Mouse (Mus musculus) hindbrain, postnatal 0 days (tissue): Measurements from ENCODE around the gene Cntd1. TPM values are rescaled to one million over a fixed set of nuclear protein-coding genes. Genes with fewer than 3 reads are reported as not detected.
A peak's percentile ranks its signal among the peaks of the same experiment; 100 is the strongest.

Experiments used
- ATAC-seq: fragments of 200-750 bp; cut with Nextera tagmentation; 2 replicates; pipeline ENCODE4 v1.8.0; 2017; ENCODE audit warnings: mild to moderate bottlenecking, moderate TSS enrichment, moderate library complexity
- DNase-seq: peaks from one replicate; pipeline ENCODE4 v3.0.0-alpha.2; 2015; ENCODE audit warnings: low spot score
- H3K27ac ChIP-seq: fragments of 300-500 bp; sonication (generic); 2 replicates; pipeline ENCODE4 v1.5.1; 2014; ENCODE audit warnings: mild to moderate bottlenecking
- H3K27me3 ChIP-seq: fragments of 300-500 bp; sonication (generic); 2 replicates; pipeline ENCODE4 v1.6.1; 2014; ENCODE audit warnings: low read length, mixed read lengths; ENCODE audit not compliant: insufficient read depth
- H3K36me3 ChIP-seq: fragments of 300-500 bp; sonication (generic); 2 replicates; pipeline ENCODE4 v1.6.1; 2014; ENCODE audit warnings: low read length, mixed read lengths; ENCODE audit not compliant: insufficient read depth
- H3K4me1 ChIP-seq: fragments of 300-500 bp; sonication (generic); 2 replicates; pipeline ENCODE4 v1.6.1; 2014; ENCODE audit warnings: antibody characterized with exemption, low read length, mixed read lengths; ENCODE audit not compliant: insufficient read depth
- H3K4me2 ChIP-seq: fragments of 300-500 bp; sonication (generic); 2 replicates; pipeline ENCODE4 v1.6.1; 2014; ENCODE audit warnings: low read depth, mild to moderate bottlenecking, low read length, moderate library complexity, mixed read lengths
- H3K4me3 ChIP-seq: fragments of 300-500 bp; sonication (generic); 2 replicates; pipeline ENCODE4 v1.5.1; 2014; ENCODE audit warnings: low read length
- H3K9ac ChIP-seq: fragments of 300-500 bp; sonication (generic); replicated peaks from 2 replicates; pipeline ENCODE4 v1.6.1; 2014; ENCODE audit warnings: mild to moderate bottlenecking, low read length, moderate library complexity, mixed read lengths
- H3K9me3 ChIP-seq: fragments of 300-500 bp; sonication (generic); 2 replicates; pipeline ENCODE4 v1.6.1; 2016; ENCODE audit warnings: low read length, mixed read lengths
- CTCF ChIP-seq: IDR thresholded peaks from 2 replicates; pipeline ENCODE4 v1.5.1; 2016; ENCODE audit warnings: antibody characterized with exemption, control low read depth, low read depth
- WGBS: fragments of 180-500 bp; shearing (Covaris S2); extraction: QIAGEN DNeasy Blood & Tissue Kit; methylation state at CpG from one replicate; pipeline ENCODE4 v1.1.7; 2014; 5-methylcytosine and 5-hydroxymethylcytosine counted together
- polyA plus RNA-seq: library from polyadenylated mRNA; unstranded; fragments of >200 nt; fragmentation: Nextera tagmentation; extraction: Ambion mirVana; gene quantifications from 2 replicates; pipeline ENCODE4 v1.2.1, GENCODE M21; 2015
- total RNA-seq: library from RNA; depleted of rRNA; stranded (reverse); fragments of >200 nt; gene quantifications from 2 replicates; pipeline ENCODE4 v1.2.3, GENCODE M21; 2014

Cntd1 gene
- total and polyA plus RNA-seq, 2 experiments from 2014 or later, result 0.10 to 0.66 TPM

DNA sequence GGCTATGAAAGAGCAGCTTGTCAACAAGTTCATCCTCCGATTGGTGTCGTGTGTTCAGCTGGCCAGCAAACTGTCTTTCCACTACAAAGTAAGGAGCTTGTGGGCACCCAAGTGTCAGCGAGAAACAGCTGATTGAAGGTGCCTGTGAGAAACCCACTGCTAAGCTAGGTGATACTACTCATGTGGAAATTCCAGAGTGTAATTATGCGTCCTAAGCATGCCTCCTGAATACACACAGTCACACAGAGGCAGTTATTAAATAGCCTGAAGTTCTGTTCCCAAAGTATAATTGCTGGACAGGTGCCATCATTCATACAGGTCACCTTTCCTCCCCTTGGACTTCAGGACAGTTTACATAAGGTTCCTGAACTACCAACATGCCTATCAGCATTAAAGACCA, 5.0 kb downstream of the Cntd1 start:
- peaks cover 6% of the 10 kb centered on the region for H3K36me3 ChIP-seq
- H3K9me3 ChIP-seq, result no peaks in the 10 kb centered on the region
- WGBS, result 57% methylated on average over 4 of the region's 4 CpGs
- TF ChIP-seq CTCF, result no peak
- no peaks in the 10 kb centered on the region for H3K4me1 ChIP-seq
- H3K27me3 ChIP-seq, result no peaks in the 10 kb centered on the region
- no peak overlapping the region for H3K4me3 ChIP-seq
- no peak for DNase-seq
- no peak overlapping the region for H3K9ac ChIP-seq
- H3K4me2 ChIP-seq, result no peak overlapping the region
- ATAC-seq, result no peak
- no peak overlapping the region for H3K27ac ChIP-seq

DNA sequence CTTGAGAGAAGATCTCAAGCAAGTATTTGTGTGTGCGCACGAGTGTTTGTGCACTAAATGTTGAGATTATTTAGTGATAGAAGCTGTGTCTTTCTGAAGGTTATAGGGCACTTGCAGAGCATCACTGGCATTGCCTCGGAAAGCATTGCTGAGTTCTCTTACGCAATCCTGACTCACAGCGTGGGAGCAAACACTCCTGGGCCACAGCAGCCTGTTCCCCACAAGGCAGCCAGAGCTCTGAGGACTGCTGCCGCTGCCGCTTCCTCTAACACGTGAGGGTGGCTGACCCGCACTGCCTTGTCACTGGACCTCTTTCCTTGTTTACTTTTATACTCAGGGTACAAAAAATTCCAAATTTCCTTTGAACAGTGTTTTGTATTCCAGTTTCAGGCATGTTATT, 8.5 kb downstream of the Cntd1 start:
- TF ChIP-seq CTCF, result no peak
- no peaks in the 10 kb centered on the region for H3K4me1 ChIP-seq
- no peak for ATAC-seq
- peaks cover 25% of the 10 kb centered on the region for H3K36me3 ChIP-seq
- 84% methylated on average over 9 of the region's 9 CpGs for WGBS
- H3K27me3 ChIP-seq, result no peaks in the 10 kb centered on the region
- H3K4me3 ChIP-seq, result no peak overlapping the region
- DNase-seq, result no peak
- H3K9me3 ChIP-seq, result no peaks in the 10 kb centered on the region
- no peak overlapping the region for H3K27ac ChIP-seq
- H3K4me2 ChIP-seq, result no peak overlapping the region
- no peak overlapping the region for H3K9ac ChIP-seq

GRCm38 (mm10) chr11:101291231-101291630, 12.4 kb downstream of the Cntd1 start:
- H3K4me1 ChIP-seq, result no peaks in the 10 kb centered on the region
- H3K27ac ChIP-seq, result no peak overlapping the region
- peaks cover 51% of the 10 kb centered on the region for H3K36me3 ChIP-seq
- no peak overlapping the region for H3K9ac ChIP-seq
- no peak overlapping the region for H3K4me3 ChIP-seq
- no peak overlapping the region for H3K4me2 ChIP-seq
- DNase-seq, result no peak
- 95% methylated on average over 8 of the region's 8 CpGs for WGBS
- ATAC-seq, result no peak
- no peaks in the 10 kb centered on the region for H3K9me3 ChIP-seq
- H3K27me3 ChIP-seq, result no peaks in the 10 kb centered on the region
- TF ChIP-seq CTCF, result no peak

DNA sequence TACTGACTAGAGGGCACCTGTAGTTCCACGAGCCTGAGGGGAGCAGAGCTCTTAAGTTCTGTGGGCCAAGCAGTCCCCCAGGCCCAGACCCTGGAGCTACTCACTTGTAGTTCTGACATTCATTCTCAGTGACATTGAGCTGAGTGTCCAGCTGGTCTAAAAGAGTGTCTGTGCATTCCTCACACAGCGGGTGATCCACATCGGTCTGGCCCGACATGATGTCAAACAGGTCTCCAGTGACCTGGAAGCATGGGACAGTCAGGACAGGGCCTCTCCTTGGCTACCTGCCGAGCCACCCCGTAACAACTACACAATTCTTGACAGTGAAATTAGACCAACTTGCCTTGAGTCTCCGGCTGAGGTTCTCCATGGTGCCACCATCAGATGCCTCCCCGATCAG, 16.4 kb downstream of the Cntd1 start:
- H3K36me3 ChIP-seq, result peaks cover 45% of the 10 kb centered on the region
- no peak overlapping the region for H3K4me2 ChIP-seq
- DNase-seq (no peak), ATAC-seq (no peak)
- H3K4me3 ChIP-seq, result no peak overlapping the region
- H3K9ac ChIP-seq, result no peak overlapping the region
- H3K4me1 ChIP-seq, result no peaks in the 10 kb centered on the region
- TF ChIP-seq CTCF, result no peak
- no peak overlapping the region for H3K27ac ChIP-seq
- H3K9me3 ChIP-seq, result no peaks in the 10 kb centered on the region
- WGBS, result 88% methylated on average over 8 of the region's 8 CpGs
- H3K27me3 ChIP-seq, result no peaks in the 10 kb centered on the region

DNA sequence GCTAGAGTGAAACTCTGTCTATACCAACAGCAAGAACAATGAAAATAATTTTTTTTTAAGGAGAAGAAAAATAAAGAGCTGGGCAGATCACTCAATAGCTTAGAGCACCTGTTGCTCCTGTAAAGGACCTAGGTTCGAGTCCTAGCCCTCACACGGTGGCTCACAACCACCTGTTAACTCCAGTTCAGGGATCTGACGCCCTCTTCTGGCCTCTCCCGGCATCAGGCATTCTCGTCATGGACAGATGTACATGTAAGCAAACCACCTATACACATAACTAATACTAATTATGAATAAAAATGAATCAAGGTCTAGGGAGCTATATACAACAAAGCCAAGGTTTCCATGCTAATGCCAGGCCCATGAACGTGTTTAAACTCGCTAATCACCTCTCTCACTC, 22.1 kb downstream of the Cntd1 start:
- Histone ChIP-seq H3K4me2 (peak overlapping the region; percentile 99), H3K4me3 (peak overlapping the region; percentile 93), H3K36me3 (peaks cover 15% of the 10 kb centered on the region; the same call in 1 of the 2 replicates), H3K27ac (no peak overlapping the region), H3K9me3 (no peaks in the 10 kb centered on the region), H3K9ac (peak overlapping the region; percentile 86), H3K4me1 (peaks cover 10% of the 10 kb centered on the region), H3K27me3 (no peaks in the 10 kb centered on the region)
- 70% methylated on average over 7 of the region's 7 CpGs for WGBS
- DNase-seq (no peak), ATAC-seq (no peak)
- TF ChIP-seq CTCF, result peak; percentile 30; the same call in 1 of the 2 replicates

DNA sequence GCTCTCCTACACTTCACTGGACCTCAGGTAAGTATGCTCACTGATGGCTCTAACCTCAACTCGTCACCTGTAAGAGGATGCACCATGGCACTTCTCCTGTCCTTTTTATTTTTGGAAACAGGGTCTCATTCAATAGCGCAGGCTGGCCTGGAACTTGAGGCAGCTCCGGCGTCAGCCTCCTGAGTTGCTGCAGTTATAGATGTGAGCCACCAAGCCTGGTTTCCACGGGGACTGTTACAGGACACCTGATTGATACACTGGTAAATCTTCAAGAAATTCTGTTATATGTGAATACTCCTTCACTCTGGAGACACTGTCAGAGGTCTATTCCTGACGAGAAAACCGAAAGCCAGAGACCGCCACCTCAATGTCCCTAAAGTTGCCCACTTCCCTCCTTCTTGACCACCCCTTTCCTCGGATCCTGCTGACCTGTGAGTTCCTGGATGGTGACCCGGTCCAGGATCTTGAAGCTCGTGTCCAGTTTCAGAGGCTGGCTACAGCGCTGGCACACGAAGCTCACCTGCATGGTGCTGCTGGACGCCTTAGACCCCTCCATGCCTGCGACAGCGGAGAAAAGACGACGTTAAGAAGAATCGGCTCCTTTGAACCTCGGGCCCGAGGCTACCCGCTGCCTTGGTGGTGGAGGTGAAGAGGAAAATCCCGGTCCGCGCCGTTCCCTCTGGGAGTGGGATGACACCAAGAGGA, 22.6 kb downstream of the Cntd1 start:
- no peak for TF ChIP-seq CTCF
- Histone ChIP-seq H3K36me3 (peaks cover 10% of the 10 kb centered on the region; the same call in 1 of the 2 replicates), H3K27ac (peak overlapping the region; percentile 78), H3K9ac (peak overlapping the region; percentile 86), H3K9me3 (no peaks in the 10 kb centered on the region), H3K4me1 (peaks cover 10% of the 10 kb centered on the region), H3K27me3 (no peaks in the 10 kb centered on the region), H3K4me3 (peak overlapping the region; percentile 93), H3K4me2 (peak overlapping the region; percentile 99)
- no peak for DNase-seq
- WGBS, result 15% methylated on average over 26 of the region's 26 CpGs
- ATAC-seq, result no peak
